Mouse (Mus musculus): ENCODE results near the gene Olfr248. TPM values are rescaled to one million over a fixed set of nuclear protein-coding genes. Genes with fewer than 3 reads are reported as not detected.

The Olfr248 gene
- polyA plus RNA-seq, 1 experiment from 2014 or later, result not detected

GRCm38 (mm10) chr1:174428407-174428806, 37.6 kb downstream of the Olfr248 start:
- DNase-seq (ENCODE audit: low spot score, missing footprints), result no peak

GRCm38 (mm10) chr1:174434121-174434520, 43.3 kb downstream of the Olfr248 start:
- Histone ChIP-seq H3K27me3 (ENCODE audit: control insufficient read depth, insufficient read depth, low read length) (no peaks in the 10 kb centered on the region), H3K36me3 (ENCODE audit: control insufficient read depth, insufficient read depth, low read length) (no peaks in the 10 kb centered on the region), H3K4me3 (ENCODE audit: low read depth, low read length) (no peak overlapping the region), H3K9ac (ENCODE audit: low read length) (no peak overlapping the region), H3K4me2 (no peak overlapping the region), H3K9me3 (ENCODE audit: control insufficient read depth, low read length) (no peaks in the 10 kb centered on the region), H3K4me1 (ENCODE audit: control insufficient read depth, insufficient read depth, low read length) (no peaks in the 10 kb centered on the region), H3K27ac (ENCODE audit: low read depth, low read length) (no peak overlapping the region)
- no peak for DNase-seq (ENCODE audit: low spot score, missing footprints)
- no peak for ATAC-seq (ENCODE audit: low FRiP score)
- 68% methylated on average over 1 of the region's 1 CpGs for WGBS

More at GRCm38 (mm10) chr1:174428407-174428806, 37.6 kb downstream of the Olfr248 start:
- WGBS, result 83% methylated on average over 2 of the region's 2 CpGs
- no peak overlapping the region for H3K4me3 ChIP-seq (ENCODE audit: low read depth, low read length)
- no peaks in the 10 kb centered on the region for H3K36me3 ChIP-seq (ENCODE audit: control insufficient read depth, insufficient read depth, low read length)
- no peak overlapping the region for H3K4me2 ChIP-seq
- H3K27me3 ChIP-seq (ENCODE audit: control insufficient read depth, insufficient read depth, low read length), result no peaks in the 10 kb centered on the region
- H3K9me3 ChIP-seq (ENCODE audit: control insufficient read depth, low read length), result no peaks in the 10 kb centered on the region
- no peaks in the 10 kb centered on the region for H3K4me1 ChIP-seq (ENCODE audit: control insufficient read depth, insufficient read depth, low read length)
- no peak overlapping the region for H3K27ac ChIP-seq (ENCODE audit: low read depth, low read length)
- no peak overlapping the region for H3K9ac ChIP-seq (ENCODE audit: low read length)
- ATAC-seq (ENCODE audit: low FRiP score), result no peak

Other genes with a start within 250 kb of the Olfr248 start
- not detected in 2 replicates for gene Olfr420, start 235.4 kb upstream of the Olfr248 start, polyA plus RNA-seq (2014; fragmentation: Nextera tagmentation; extraction: Ambion mirVana)
- 2.1 TPM in 2 replicates for gene Spta1, start 218.3 kb upstream of the Olfr248 start, polyA plus RNA-seq (2014; fragmentation: Nextera tagmentation; extraction: Ambion mirVana)
- gene Olfr419, start 139.0 kb upstream of the Olfr248 start, polyA plus RNA-seq (2014; fragmentation: Nextera tagmentation; extraction: Ambion mirVana), result not detected in 2 replicates
- gene Mptx1, start 60.5 kb upstream of the Olfr248 start, polyA plus RNA-seq (2014; fragmentation: Nextera tagmentation; extraction: Ambion mirVana), result not detected in 2 replicates
- gene Olfr417, start 25.9 kb upstream of the Olfr248 start, polyA plus RNA-seq (2014; fragmentation: Nextera tagmentation; extraction: Ambion mirVana), result not detected in 2 replicates
- not detected in 2 replicates for gene Olfr414, start 33.0 kb downstream of the Olfr248 start, polyA plus RNA-seq (2014; fragmentation: Nextera tagmentation; extraction: Ambion mirVana)
- not detected in 2 replicates for gene Olfr220, start 51.0 kb downstream of the Olfr248 start, polyA plus RNA-seq (2014; fragmentation: Nextera tagmentation; extraction: Ambion mirVana)
- gene Fmn2, start 110.8 kb downstream of the Olfr248 start, polyA plus RNA-seq (2014; fragmentation: Nextera tagmentation; extraction: Ambion mirVana), result 8.2 and 9.0 TPM in 2 replicates